Mouse (Mus musculus): ENCODE data around the gene Sdk2. TPM values are rescaled to one million over a fixed set of nuclear protein-coding genes. Genes with fewer than 3 reads are reported as not detected.

Sdk2 gene
- polyA plus RNA-seq, 1 experiment from 2014 or later = 3.5 TPM

- Histone ChIP-seq H3K36me3 (ENCODE audit: insufficient read depth) (no peaks in the 10 kb centered on the region), H3K4me2 (no peak overlapping the region), H3K9ac (no peak overlapping the region), H3K4me3 (ENCODE audit: low read depth, low read length) (no peak overlapping the region), H3K27ac (ENCODE audit: low read depth) (no peak overlapping the region), H3K4me1 (ENCODE audit: insufficient read depth) (no peaks in the 10 kb centered on the region; the same call in 1 of the 2 replicates), H3K9me3 (ENCODE audit: low read depth, low read length) (peaks cover 23% of the 10 kb centered on the region), H3K27me3 (ENCODE audit: insufficient read depth, low read length) (no peaks in the 10 kb centered on the region)
- 77% methylated on average over 19 of the region's 19 CpGs for WGBS
- TF ChIP-seq CTCF (IDR thresholded peaks at IDR 0.05; ENCODE audit: low read depth) = no peak
- no peak for DNase-seq
- no peak for ATAC-seq (ENCODE audit: insufficient read depth)
Observed at GRCm38 (mm10) chr11:113971609-113972516, 95.0 kb downstream of the Sdk2 start.

- 92% methylated on average over 2 of the region's 2 CpGs for WGBS
- Histone ChIP-seq H3K9me3 (ENCODE audit: low read depth, low read length) (peaks cover 39% of the 10 kb centered on the region), H3K9ac (no peak overlapping the region), H3K4me3 (ENCODE audit: low read depth, low read length) (no peak overlapping the region), H3K27ac (ENCODE audit: low read depth) (no peak overlapping the region), H3K36me3 (ENCODE audit: insufficient read depth) (no peaks in the 10 kb centered on the region), H3K27me3 (ENCODE audit: insufficient read depth, low read length) (no peaks in the 10 kb centered on the region), H3K4me2 (no peak overlapping the region), H3K4me1 (ENCODE audit: insufficient read depth) (no peaks in the 10 kb centered on the region; the same call in 1 of the 2 replicates)
- TF ChIP-seq CTCF (IDR thresholded peaks at IDR 0.05; ENCODE audit: low read depth) = no peak
- DNase-seq (no peak), ATAC-seq (ENCODE audit: insufficient read depth) (no peak)
Observed at GRCm38 (mm10) chr11:113970026-113970425, 96.8 kb downstream of the Sdk2 start.

- Histone ChIP-seq H3K4me2 (no peak overlapping the region), H3K4me1 (ENCODE audit: insufficient read depth) (no peaks in the 10 kb centered on the region), H3K9ac (no peak overlapping the region), H3K27ac (ENCODE audit: low read depth) (no peak overlapping the region), H3K9me3 (ENCODE audit: low read depth, low read length) (peaks cover 34% of the 10 kb centered on the region), H3K4me3 (ENCODE audit: low read depth, low read length) (no peak overlapping the region), H3K36me3 (ENCODE audit: insufficient read depth) (no peaks in the 10 kb centered on the region), H3K27me3 (ENCODE audit: insufficient read depth, low read length) (no peaks in the 10 kb centered on the region)
- 82% methylated on average over 1 of the region's 1 CpGs for WGBS
- DNase-seq (no peak), ATAC-seq (ENCODE audit: insufficient read depth) (no peak)
- no peak for TF ChIP-seq CTCF (IDR thresholded peaks at IDR 0.05; ENCODE audit: low read depth)
Observed at GRCm38 (mm10) chr11:113965214-113965613, 101.6 kb downstream of the Sdk2 start.

DNA sequence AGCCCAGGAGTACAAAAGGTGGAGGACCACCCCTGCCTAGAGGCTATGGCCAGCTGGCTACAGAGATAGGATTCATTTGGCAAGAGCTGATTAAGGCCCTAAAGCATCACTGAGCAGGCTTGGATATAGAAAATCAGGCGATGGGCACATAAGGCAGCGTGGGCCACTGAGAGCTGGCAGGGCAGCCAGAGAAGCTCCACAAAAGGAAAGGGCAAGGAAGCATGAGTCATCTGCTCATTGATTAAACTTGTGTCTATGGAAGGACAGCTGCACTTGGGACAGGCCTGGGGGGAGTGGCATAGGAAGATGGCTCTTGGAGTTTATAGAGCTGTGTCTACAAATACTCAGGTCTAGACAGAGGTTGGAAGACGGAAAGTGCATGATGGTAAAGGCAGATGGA is 104.1 kb downstream of the Sdk2 start:
- Histone ChIP-seq H3K9me3 (ENCODE audit: low read depth, low read length) (peaks cover 24% of the 10 kb centered on the region), H3K9ac (no peak overlapping the region), H3K27ac (ENCODE audit: low read depth) (no peak overlapping the region), H3K27me3 (ENCODE audit: insufficient read depth, low read length) (no peaks in the 10 kb centered on the region), H3K4me2 (no peak overlapping the region), H3K4me1 (ENCODE audit: insufficient read depth) (no peaks in the 10 kb centered on the region), H3K4me3 (ENCODE audit: low read depth, low read length) (no peak overlapping the region), H3K36me3 (ENCODE audit: insufficient read depth) (no peaks in the 10 kb centered on the region)
- DNase-seq (no peak), ATAC-seq (ENCODE audit: insufficient read depth) (no peak)
- 95% methylated on average over 3 of the region's 3 CpGs for WGBS
- TF ChIP-seq CTCF (IDR thresholded peaks at IDR 0.05; ENCODE audit: low read depth) = no peak

GRCm38 (mm10) chr11:113951616-113951988 is 115.2 kb downstream of the Sdk2 start:
- WGBS = 70% methylated on average over 15 of the region's 15 CpGs
- Histone ChIP-seq H3K4me2 (no peak overlapping the region), H3K27me3 (ENCODE audit: insufficient read depth, low read length) (no peaks in the 10 kb centered on the region), H3K27ac (ENCODE audit: low read depth) (no peak overlapping the region), H3K4me1 (ENCODE audit: insufficient read depth) (no peaks in the 10 kb centered on the region), H3K9ac (no peak overlapping the region), H3K4me3 (ENCODE audit: low read depth, low read length) (no peak overlapping the region), H3K36me3 (ENCODE audit: insufficient read depth) (no peaks in the 10 kb centered on the region), H3K9me3 (ENCODE audit: low read depth, low read length) (no peaks in the 10 kb centered on the region)
- DNase-seq (no peak), ATAC-seq (ENCODE audit: insufficient read depth) (no peak)
- TF ChIP-seq CTCF (IDR thresholded peaks at IDR 0.05; ENCODE audit: low read depth) = no peak

- H3K4me3 ChIP-seq (ENCODE audit: low read depth, low read length) = no peak overlapping the region
- no peak for ATAC-seq (ENCODE audit: insufficient read depth)
- H3K4me2 ChIP-seq = no peak overlapping the region
- H3K9ac ChIP-seq = no peak overlapping the region
- H3K27ac ChIP-seq (ENCODE audit: low read depth) = no peak overlapping the region
- TF ChIP-seq CTCF (IDR thresholded peaks at IDR 0.05; ENCODE audit: low read depth) = no peak
- no peaks in the 10 kb centered on the region for H3K36me3 ChIP-seq (ENCODE audit: insufficient read depth)
- H3K27me3 ChIP-seq (ENCODE audit: insufficient read depth, low read length) = no peaks in the 10 kb centered on the region
- no peaks in the 10 kb centered on the region for H3K4me1 ChIP-seq (ENCODE audit: insufficient read depth)
- WGBS = 70% methylated on average over 7 of the region's 7 CpGs
- H3K9me3 ChIP-seq (ENCODE audit: low read depth, low read length) = no peaks in the 10 kb centered on the region
- DNase-seq = no peak
Observed at GRCm38 (mm10) chr11:113950904-113951615, 115.8 kb downstream of the Sdk2 start.

DNA sequence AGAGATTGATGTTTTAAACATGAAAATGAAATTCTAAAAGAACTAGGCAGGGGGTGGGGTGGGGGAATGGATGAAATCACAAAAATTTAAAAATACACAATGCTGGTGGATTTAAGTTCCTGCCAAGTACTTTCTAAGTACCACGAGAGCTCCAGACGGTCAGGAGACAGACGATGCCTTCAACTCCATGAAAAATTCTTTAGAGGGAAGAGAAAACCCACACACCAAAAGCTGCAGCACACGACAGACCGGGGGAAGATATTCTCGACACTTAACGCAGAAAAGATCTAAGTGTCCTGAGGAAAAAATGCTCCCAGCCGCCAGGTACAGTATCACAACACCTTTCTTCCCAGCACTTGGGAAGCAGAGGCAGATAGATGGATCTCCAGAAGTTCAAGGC is 118.2 kb downstream of the Sdk2 start:
- Histone ChIP-seq H3K4me2 (no peak overlapping the region), H3K27ac (ENCODE audit: low read depth) (no peak overlapping the region), H3K9me3 (ENCODE audit: low read depth, low read length) (no peaks in the 10 kb centered on the region), H3K36me3 (ENCODE audit: insufficient read depth) (no peaks in the 10 kb centered on the region), H3K4me3 (ENCODE audit: low read depth, low read length) (no peak overlapping the region), H3K9ac (no peak overlapping the region), H3K27me3 (ENCODE audit: insufficient read depth, low read length) (no peaks in the 10 kb centered on the region), H3K4me1 (ENCODE audit: insufficient read depth) (no peaks in the 10 kb centered on the region)
- ATAC-seq (ENCODE audit: insufficient read depth) (no peak), DNase-seq (no peak)
- WGBS = 62% methylated on average over 8 of the region's 8 CpGs
- TF ChIP-seq CTCF (IDR thresholded peaks at IDR 0.05; ENCODE audit: low read depth) = no peak
